Mouse (Mus musculus) midbrain, embryonic 12.5 days (tissue): ENCODE measurements at regions not wholly inside any gene's neighbourhood (a gene's known extent, or its start where the extent isn't known, plus 50 kb on each side); places are given as distances from the start of the nearest gene placed in this dataset.

Experiments used
- ATAC-seq: fragments of 200-750 bp; cut with Nextera tagmentation; 2 replicates; pipeline ENCODE4 v1.8.0; 2017; ENCODE audit warnings: low read depth, moderate TSS enrichment, moderate library complexity; ENCODE audit not compliant: low FRiP score
- H3K27ac ChIP-seq: fragments of 300-500 bp; sonication (generic); replicated peaks from 2 replicates; pipeline ENCODE4 v1.5.1; 2016; ENCODE audit warnings: mild to moderate bottlenecking
- H3K27me3 ChIP-seq: fragments of 300-500 bp; sonication (generic); 2 replicates; pipeline ENCODE4 v1.6.1; 2016; ENCODE audit warnings: mild to moderate bottlenecking
- H3K36me3 ChIP-seq: fragments of 300-500 bp; sonication (generic); 2 replicates; pipeline ENCODE4 v1.6.1; 2016
- H3K4me1 ChIP-seq: fragments of 300-500 bp; sonication (generic); 2 replicates; pipeline ENCODE4 v1.6.1; 2016
- H3K4me2 ChIP-seq: fragments of 300-500 bp; sonication (generic); replicated peaks from 2 replicates; pipeline ENCODE4 v1.6.1; 2016; ENCODE audit warnings: mild to moderate bottlenecking, moderate library complexity
- H3K4me3 ChIP-seq: fragments of 300-500 bp; sonication (generic); 2 replicates; pipeline ENCODE4 v1.5.1; 2016; ENCODE audit warnings: mild to moderate bottlenecking
- H3K9ac ChIP-seq: fragments of 300-500 bp; sonication (generic); replicated peaks from 2 replicates; pipeline ENCODE4 v1.6.1; 2016; ENCODE audit warnings: mild to moderate bottlenecking, moderate library complexity
- H3K9me3 ChIP-seq: fragments of 300-500 bp; sonication (generic); 2 replicates; pipeline ENCODE4 v1.6.1; 2016; ENCODE audit warnings: mild to moderate bottlenecking
- WGBS: fragments of 180-500 bp; shearing (Covaris S2); methylation state at CpG from one replicate; pipeline ENCODE4 v1.1.7; 2016; 5-methylcytosine and 5-hydroxymethylcytosine counted together

GRCm38 (mm10) chr12:8447612-8448011 is 52.2 kb downstream of the Rhob start:
- 87% methylated on average over 9 of the region's 9 CpGs for WGBS

GRCm38 (mm10) chr12:8447025-8447424 is 52.8 kb downstream of the Rhob start:
- no peaks in the 10 kb centered on the region for H3K9me3 ChIP-seq
- ATAC-seq = no peak
- H3K36me3 ChIP-seq = no peaks in the 10 kb centered on the region
- 3% methylated on average over 7 of the region's 7 CpGs for WGBS
- H3K4me1 ChIP-seq = 0 out of 2 replicates have a peak, but pooled peaks cover 6% of the 10 kb centered on the region
- H3K4me2 ChIP-seq = no peak overlapping the region
- no peak overlapping the region for H3K27ac ChIP-seq
- H3K27me3 ChIP-seq = peaks cover 7% of the 10 kb centered on the region
- H3K9ac ChIP-seq = no peak overlapping the region
- no peak overlapping the region for H3K4me3 ChIP-seq

More at GRCm38 (mm10) chr12:8447612-8448011, 52.2 kb downstream of the Rhob start:
- Histone ChIP-seq H3K4me2 (no peak overlapping the region), H3K27ac (no peak overlapping the region), H3K36me3 (no peaks in the 10 kb centered on the region), H3K27me3 (peaks cover 7% of the 10 kb centered on the region), H3K4me1 (0 out of 2 replicates have a peak, but pooled peaks cover 8% of the 10 kb centered on the region), H3K4me3 (no peak overlapping the region), H3K9ac (no peak overlapping the region), H3K9me3 (no peaks in the 10 kb centered on the region)
- no peak for ATAC-seq

- H3K27me3 ChIP-seq = peaks cover 7% of the 10 kb centered on the region
- H3K36me3 ChIP-seq = no peaks in the 10 kb centered on the region
- ATAC-seq = no peak
- no peaks in the 10 kb centered on the region for H3K9me3 ChIP-seq
- no peaks in the 10 kb centered on the region for H3K4me1 ChIP-seq
- H3K27ac ChIP-seq = no peak overlapping the region
- H3K9ac ChIP-seq = no peak overlapping the region
- 76% methylated on average over 13 of the region's 13 CpGs for WGBS
- no peak overlapping the region for H3K4me3 ChIP-seq
- H3K4me2 ChIP-seq = no peak overlapping the region
These were observed 54.6 kb downstream of the Rhob start for GRCm38 (mm10) chr12:8444975-8445853.

- Histone ChIP-seq H3K4me3 (no peak overlapping the region), H3K27me3 (peaks cover 4% of the 10 kb centered on the region; the same call in 1 of the 2 replicates), H3K36me3 (no peaks in the 10 kb centered on the region), H3K27ac (no peak overlapping the region), H3K4me1 (no peaks in the 10 kb centered on the region), H3K4me2 (no peak overlapping the region), H3K9ac (no peak overlapping the region), H3K9me3 (no peaks in the 10 kb centered on the region)
- no peak for ATAC-seq
- WGBS = 62% methylated on average over 4 of the region's 4 CpGs
These were observed 55.8 kb downstream of the Rhob start for GRCm38 (mm10) chr12:8443917-8444453.

- Histone ChIP-seq H3K4me1 (no peaks in the 10 kb centered on the region), H3K36me3 (no peaks in the 10 kb centered on the region), H3K9ac (no peak overlapping the region), H3K4me2 (no peak overlapping the region), H3K9me3 (no peaks in the 10 kb centered on the region), H3K4me3 (no peak overlapping the region), H3K27ac (no peak overlapping the region), H3K27me3 (peaks cover 4% of the 10 kb centered on the region; the same call in 1 of the 2 replicates)
- WGBS = 87% methylated on average over 4 of the region's 4 CpGs
- no peak for ATAC-seq
These were observed 56.6 kb downstream of the Rhob start for GRCm38 (mm10) chr12:8443253-8443661.

- no peak for ATAC-seq
- Histone ChIP-seq H3K27me3 (peaks cover 4% of the 10 kb centered on the region; the same call in 1 of the 2 replicates), H3K4me1 (no peaks in the 10 kb centered on the region), H3K4me3 (no peak overlapping the region), H3K9me3 (no peaks in the 10 kb centered on the region), H3K27ac (no peak overlapping the region), H3K4me2 (no peak overlapping the region), H3K9ac (no peak overlapping the region), H3K36me3 (no peaks in the 10 kb centered on the region)
- 93% methylated on average over 4 of the region's 4 CpGs for WGBS
These were observed 58.5 kb downstream of the Rhob start for GRCm38 (mm10) chr12:8441275-8441674.

- Histone ChIP-seq H3K9me3 (no peaks in the 10 kb centered on the region), H3K27me3 (no peaks in the 10 kb centered on the region), H3K4me1 (no peaks in the 10 kb centered on the region), H3K4me3 (no peak overlapping the region), H3K27ac (no peak overlapping the region), H3K36me3 (no peaks in the 10 kb centered on the region), H3K4me2 (no peak overlapping the region), H3K9ac (no peak overlapping the region)
- WGBS = 87% methylated on average over 3 of the region's 3 CpGs
- ATAC-seq = no peak
These were observed 59.4 kb downstream of the Rhob start for GRCm38 (mm10) chr12:8440373-8440772.

- H3K4me3 ChIP-seq = no peak overlapping the region
- no peak overlapping the region for H3K27ac ChIP-seq
- no peak overlapping the region for H3K9ac ChIP-seq
- no peaks in the 10 kb centered on the region for H3K4me1 ChIP-seq
- 84% methylated on average over 3 of the region's 3 CpGs for WGBS
- no peak overlapping the region for H3K4me2 ChIP-seq
- ATAC-seq = no peak
- H3K36me3 ChIP-seq = no peaks in the 10 kb centered on the region
- no peaks in the 10 kb centered on the region for H3K27me3 ChIP-seq
- no peaks in the 10 kb centered on the region for H3K9me3 ChIP-seq
These were observed 59.9 kb downstream of the Rhob start for GRCm38 (mm10) chr12:8439957-8440356.

- Histone ChIP-seq H3K27ac (no peak overlapping the region), H3K4me3 (no peak overlapping the region), H3K9me3 (no peaks in the 10 kb centered on the region), H3K4me2 (no peak overlapping the region), H3K27me3 (no peaks in the 10 kb centered on the region), H3K36me3 (no peaks in the 10 kb centered on the region), H3K4me1 (no peaks in the 10 kb centered on the region), H3K9ac (no peak overlapping the region)
- ATAC-seq = no peak
- WGBS = 77% methylated on average over 4 of the region's 4 CpGs
These were observed 60.3 kb downstream of the Rhob start for GRCm38 (mm10) chr12:8439486-8439885.

GRCm38 (mm10) chr12:8438638-8439037 is 61.2 kb downstream of the Rhob start:
- WGBS = 82% methylated on average over 4 of the region's 4 CpGs
- no peaks in the 10 kb centered on the region for H3K36me3 ChIP-seq
- H3K27me3 ChIP-seq = no peaks in the 10 kb centered on the region
- H3K27ac ChIP-seq = no peak overlapping the region
- no peaks in the 10 kb centered on the region for H3K4me1 ChIP-seq
- H3K9ac ChIP-seq = no peak overlapping the region
- no peak overlapping the region for H3K4me2 ChIP-seq
- no peak overlapping the region for H3K4me3 ChIP-seq
- no peak for ATAC-seq
- no peaks in the 10 kb centered on the region for H3K9me3 ChIP-seq

GRCm38 (mm10) chr12:8436976-8437580 is 62.7 kb downstream of the Rhob start:
- 59% methylated on average over 6 of the region's 6 CpGs for WGBS
- no peak overlapping the region for H3K4me3 ChIP-seq
- H3K4me1 ChIP-seq = peaks cover 10% of the 10 kb centered on the region; the same call in 1 of the 2 replicates
- H3K27me3 ChIP-seq = no peaks in the 10 kb centered on the region
- H3K27ac ChIP-seq = no peak overlapping the region
- H3K9ac ChIP-seq = no peak overlapping the region
- H3K9me3 ChIP-seq = no peaks in the 10 kb centered on the region
- no peak overlapping the region for H3K4me2 ChIP-seq
- H3K36me3 ChIP-seq = no peaks in the 10 kb centered on the region
- ATAC-seq = no peak

GRCm38 (mm10) chr12:8436553-8436952 is 63.3 kb downstream of the Rhob start:
- ATAC-seq = no peak
- no peak overlapping the region for H3K9ac ChIP-seq
- H3K4me1 ChIP-seq = peaks cover 13% of the 10 kb centered on the region; the same call in 1 of the 2 replicates
- no peak overlapping the region for H3K4me2 ChIP-seq
- H3K9me3 ChIP-seq = no peaks in the 10 kb centered on the region
- no peak overlapping the region for H3K4me3 ChIP-seq
- no peaks in the 10 kb centered on the region for H3K36me3 ChIP-seq
- H3K27me3 ChIP-seq = no peaks in the 10 kb centered on the region
- H3K27ac ChIP-seq = no peak overlapping the region
- WGBS = 76% methylated on average over 5 of the region's 5 CpGs
